Mouse (Mus musculus) kidney, adult 9 months (tissue): ENCODE data around the gene Cd164l2.
A peak's percentile ranks its signal among the peaks of the same experiment; 100 is the strongest.

Experiments
- DNase-seq: peaks from one replicate; pipeline ENCODE4 v3.0.0; 2022

Cd164l2 gene

DNA sequence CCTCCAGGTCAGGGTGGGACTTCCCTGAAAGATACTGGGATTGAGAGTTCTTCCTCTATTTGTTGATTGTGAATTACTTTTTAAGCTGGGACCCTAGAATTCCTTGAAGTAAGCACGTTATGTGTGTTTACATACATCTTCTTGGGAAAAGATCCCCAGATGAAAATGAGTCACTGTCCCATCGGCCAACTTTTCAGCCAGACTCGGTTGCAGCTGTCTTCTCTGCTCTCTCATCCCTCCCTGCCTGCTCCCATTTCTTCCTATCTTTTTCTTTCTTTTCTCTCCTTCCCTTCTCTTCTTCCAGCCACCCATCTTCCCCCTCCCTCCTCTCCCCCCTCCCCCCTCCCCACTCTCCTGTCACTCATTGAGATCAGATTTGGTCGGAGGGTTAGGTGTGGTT is 16.9 kb upstream of the Cd164l2 start:
- DNase-seq = no peak

DNA sequence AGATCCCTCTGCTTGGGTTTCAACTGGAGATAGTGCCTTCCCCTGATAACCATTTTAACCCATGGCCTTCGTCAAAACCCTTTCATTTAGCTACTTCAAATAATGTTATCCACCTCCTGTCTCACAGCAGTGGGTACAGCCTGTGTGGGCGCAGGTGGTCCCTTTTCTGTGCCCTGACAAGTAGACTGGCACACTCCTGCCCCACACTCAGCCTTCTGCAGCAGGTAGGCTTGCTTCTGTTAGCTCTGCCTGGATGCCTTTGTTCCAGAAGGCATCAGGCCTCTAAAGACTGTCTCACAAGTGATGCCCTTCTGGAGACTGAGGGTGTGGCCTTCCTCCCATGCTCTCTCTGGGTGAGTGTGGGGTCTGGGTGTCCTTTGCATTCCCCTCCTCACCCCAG is 15.8 kb upstream of the Cd164l2 start:
- DNase-seq = no peak

DNA sequence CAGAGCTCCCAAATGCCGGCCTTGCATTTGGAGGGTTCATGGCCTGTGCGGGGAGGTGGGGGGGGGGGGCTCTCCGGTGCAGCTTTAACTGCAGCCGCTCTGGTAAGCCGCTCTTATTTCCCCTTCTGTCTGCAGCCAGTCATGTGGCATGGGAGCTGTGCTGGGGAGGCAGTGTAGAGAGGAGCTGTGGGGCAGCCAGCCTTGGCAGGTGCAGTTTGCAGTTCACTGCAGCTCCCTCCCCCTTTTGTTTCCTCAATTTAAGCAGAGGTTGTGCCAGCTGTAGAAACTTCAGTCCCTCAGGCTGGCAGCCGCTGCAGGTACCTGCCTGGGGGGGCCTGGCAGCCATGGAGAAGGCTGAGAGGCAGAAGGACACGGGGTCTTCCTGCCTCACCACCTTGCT is 15.1 kb upstream of the Cd164l2 start:
- peak; percentile 51 for DNase-seq

DNA sequence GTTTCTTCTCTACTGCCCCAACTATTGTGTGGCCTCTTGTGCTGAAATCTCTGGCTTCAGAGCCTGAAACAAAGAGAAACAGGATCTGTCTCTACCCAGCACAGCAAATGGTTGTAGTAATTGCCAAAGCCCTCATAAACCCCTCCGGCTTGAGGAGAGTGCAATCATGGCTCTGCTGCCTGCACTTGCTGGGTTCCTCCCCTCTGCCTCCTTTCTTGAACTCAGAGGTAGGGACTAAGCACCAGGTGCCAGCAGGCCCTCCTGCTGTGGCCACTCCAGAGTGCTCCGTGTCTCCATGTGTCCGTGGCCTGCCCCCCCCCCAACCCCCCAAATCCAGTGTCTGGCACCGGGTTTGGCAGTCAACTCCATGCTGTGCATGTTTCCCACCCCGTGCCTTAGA is 14.6 kb upstream of the Cd164l2 start:
- no peak for DNase-seq

DNA sequence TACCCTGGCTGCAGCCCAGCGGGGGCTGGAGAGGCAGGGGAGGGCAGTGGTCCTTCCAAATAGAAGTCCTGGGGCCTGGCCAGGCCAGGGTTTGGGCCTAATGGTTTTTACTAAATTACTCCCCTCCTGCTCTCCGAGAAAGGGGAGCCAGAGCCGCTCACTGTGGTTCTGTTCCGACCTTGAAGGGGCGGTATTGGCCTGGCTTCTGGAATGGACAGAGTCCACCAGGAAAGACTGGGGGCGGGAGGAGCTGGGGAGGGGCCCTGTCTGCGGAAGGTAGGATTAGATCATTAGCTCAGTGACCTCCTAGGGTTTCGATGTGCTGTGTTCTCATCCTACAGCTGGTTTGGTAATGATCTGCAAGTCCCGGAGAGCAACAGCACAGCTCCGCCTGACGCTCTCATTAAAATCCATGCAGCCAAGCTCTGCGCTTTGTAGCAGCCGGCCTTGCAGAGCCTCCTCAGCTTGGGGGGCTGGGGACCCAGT is 14.1 kb upstream of the Cd164l2 start:
- DNase-seq = peak; percentile 90

DNA sequence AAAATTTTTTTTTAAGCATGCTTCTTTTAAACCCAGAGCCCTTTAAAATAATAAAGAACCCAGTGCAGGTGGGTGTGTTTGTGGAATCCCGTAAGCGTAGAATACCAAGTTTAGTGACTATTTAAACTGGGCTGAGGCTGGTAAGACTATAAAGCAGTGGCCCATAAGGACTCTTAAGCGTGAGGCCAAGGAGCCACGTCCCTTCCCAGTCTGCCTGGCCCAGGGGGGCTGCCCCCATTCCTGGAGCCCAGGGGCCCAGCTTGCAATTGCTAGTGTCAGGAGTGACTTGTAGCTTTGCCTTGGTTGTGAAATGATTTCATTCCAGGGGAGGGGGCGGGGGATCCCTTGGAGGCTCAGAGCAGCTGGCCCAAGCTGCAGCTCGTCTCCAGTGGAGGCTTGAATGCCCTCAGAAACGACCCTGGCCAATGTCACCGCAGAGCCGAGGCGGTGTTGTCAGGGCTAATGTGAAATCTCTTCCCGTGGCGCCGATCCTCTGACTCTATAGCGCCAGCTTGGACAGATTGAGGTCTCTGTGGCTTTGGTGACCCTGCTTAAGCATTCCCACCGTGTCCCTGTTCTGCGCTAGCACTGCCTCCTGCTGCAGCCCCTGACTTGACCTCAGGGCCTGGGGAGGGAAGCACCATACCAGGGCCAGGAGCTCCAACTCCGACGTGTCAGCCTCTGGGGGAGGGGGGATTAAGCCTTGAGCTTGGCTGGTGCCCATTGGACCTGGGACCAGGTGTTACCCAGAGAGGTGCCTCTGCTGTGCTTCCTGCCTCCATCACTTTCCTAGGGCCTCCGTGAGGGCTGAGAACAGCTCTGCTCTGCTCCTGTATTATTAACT is 13.4 kb upstream of the Cd164l2 start:
- peak; percentile 34 for DNase-seq

DNA sequence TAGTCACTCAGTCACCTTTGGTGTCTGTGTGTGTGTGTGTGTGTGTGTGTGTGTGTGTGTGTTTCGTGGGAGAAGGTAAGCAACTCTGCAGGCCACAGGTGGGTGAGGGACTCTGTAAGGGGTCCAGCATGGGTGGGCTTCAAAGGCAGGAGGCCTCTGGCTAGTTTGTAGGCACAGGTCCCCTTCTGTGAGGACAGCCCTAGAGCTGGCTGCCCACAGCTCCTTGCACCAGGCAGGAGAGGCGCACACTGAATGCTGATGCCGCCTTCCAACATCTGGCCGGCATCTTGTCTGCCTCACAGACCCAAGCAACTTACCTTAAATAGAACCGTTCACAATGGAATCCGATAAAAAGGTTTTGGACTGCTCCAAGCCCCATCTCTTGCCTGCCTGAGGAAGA is 12.2 kb upstream of the Cd164l2 start:
- DNase-seq = no peak

DNA sequence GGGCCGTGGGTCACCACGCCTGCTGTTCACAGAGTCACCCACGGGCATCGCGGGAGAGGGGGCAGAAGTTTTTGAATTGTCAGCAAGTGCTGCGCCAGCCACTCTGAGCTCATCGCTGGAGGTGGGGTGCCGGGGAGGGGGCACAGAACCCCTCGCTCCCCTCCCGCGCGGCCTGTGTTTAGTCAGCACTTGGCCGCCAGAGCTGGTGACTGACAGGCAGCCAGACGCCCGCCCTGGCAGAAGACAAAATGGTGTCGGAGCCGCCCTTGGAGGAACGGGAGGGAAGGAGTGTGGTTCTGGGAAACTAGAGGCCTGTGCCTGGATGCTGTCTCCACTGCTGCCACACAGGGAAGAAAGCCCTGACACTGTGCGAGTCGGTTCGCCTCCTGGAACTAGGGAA is 11.6 kb upstream of the Cd164l2 start:
- peak; percentile 45 for DNase-seq

DNA sequence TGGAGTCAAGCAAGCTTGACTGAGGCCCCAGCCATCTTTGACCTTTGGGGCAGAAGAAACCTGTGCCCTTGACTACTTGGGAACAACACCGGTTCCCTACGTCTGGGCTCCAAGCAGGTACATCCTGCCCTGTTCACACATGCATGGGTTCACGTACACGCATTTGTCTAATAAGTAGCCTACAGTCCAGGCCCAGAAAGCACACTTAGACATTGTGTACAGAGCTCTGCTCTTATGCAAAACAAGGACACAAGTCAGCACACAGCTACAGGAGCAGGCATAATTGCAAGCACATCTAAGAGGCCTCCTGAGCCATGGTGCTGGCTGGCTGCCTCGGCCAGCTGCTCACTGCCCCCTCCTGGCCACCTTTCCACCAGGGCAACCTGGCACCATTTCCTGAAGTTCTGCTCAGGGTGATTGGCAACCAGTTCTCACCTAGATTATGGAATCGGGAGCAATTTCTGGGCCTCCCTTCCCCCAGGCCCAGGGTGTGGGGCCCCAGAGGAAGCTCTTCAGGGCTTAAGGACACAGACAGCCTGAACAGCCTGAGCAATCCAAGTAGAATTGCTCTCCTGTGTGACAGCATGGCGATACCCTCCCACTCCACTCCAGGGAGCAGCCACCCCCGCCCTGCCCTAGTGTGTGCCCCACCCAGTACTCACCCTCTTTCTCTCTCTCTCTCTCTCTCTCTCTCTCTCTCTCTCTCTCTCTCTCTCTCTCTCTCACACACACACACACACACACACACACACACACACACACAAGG is 10.7 kb upstream of the Cd164l2 start:
- peak; percentile 92 for DNase-seq

DNA sequence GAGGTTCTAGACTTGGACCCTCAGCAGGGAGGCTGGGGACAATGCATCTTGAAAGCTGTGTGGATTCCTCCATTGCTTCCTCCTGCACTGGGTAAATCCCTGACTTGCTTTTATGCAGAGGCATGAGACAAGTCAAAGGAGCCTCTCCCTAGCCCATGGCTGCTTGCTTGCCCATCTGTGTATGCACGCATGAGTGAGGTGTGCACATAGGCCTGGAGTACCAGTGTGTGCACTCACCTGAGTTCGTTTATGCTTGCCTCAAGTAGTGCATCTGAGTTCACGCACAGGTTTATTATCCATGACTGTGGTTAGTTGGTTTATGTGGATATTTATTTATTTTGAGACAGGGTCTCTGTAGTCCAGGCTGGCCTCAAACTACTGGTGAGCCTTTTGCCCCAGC is 9.7 kb upstream of the Cd164l2 start:
- DNase-seq = no peak

DNA sequence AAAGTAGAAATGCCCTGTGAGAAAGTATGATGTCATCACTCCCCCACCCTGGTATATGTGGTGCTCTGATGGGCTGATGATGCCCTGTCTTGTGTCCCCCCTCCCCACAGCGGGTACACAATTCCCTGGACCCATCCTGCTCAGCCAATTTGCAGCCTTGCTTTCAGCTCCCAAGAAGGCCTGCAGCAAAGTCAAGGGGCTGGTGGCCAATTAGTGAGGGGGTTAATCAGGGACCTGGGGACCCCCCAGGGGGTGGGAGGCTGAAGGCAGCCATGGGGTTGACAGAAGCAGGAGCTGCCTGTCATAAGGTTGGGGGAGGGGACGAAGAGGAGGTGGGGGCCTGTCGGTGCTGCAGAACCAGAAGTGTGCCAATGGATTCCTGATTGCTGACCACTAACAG is 8.3 kb upstream of the Cd164l2 start:
- DNase-seq = no peak

DNA sequence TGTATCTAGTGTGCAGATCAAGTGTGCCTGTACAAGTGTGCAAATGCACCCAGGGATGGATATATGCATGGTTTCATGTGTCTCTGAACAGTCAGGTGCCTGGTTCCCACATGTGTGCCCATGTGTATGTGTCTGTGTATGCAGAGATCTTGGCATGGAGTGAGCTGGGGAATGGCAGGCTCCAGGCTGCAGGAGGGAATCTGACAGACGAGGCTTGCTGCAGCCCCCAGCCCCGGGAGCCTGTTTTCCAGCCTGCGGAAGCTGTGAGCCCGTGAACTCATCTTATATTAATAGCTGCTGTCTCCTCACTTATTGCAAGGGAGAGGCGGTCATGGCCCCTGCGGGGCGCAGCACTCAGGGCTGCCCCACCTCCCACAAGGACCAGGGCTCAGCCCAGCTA is 7.6 kb upstream of the Cd164l2 start:
- no peak for DNase-seq

DNA sequence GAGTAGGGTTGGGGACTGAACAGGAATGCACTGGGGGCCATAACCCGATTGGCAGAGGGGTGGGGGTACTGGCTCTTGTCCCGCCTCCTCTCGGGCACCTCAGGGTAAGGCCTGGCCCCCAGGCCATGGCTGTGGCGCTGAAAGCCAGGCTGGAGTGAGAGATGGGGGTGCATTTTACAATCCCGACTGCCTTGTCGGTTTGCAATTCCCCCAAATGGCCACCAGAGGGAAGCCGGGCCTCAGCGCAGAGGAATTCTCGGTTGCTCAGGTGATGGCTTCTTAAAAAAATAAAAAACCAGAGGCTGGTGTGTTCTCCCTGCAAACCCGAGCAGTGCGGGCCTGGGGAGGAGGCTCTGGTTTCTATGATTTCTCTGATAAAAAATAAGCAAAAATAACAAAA is 2.6 kb upstream of the Cd164l2 start:
- peak; percentile 65 for DNase-seq

DNA sequence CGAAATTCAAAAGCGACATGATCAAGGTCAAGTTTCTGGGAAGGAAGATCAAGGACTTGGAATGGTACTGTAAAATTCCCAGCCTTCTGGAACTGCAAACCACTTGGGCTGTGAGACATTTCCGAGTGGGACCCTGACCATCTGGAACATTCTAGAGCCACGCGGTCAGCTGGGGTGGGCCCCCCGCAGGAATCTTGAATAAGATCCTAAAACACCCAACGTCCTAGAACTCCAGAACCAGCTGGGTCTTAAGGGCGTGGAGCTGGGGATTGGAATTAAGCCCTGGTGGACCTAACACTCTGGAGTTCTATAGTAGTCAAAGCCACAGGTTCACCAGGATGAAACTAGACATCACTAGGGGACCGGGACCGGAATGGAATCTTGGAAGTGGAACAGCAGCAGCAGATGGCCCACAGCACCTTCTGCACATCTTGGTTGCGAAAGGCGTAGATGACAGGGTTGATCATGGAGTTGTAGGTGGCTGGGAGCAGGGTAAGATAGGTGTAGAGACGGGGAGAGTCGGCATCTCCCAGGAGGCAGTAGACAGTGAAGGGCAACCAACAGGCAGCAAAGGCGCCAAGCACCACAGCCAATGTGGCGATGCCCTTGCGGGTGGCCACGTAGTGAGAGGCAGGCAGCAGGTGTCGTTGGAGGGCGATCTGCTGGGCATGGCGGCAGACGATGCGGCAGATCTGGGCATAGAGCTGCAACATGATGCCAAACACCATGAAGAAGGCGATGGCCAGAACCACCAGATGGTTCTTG is 1.7 kb upstream of the Cd164l2 start:
- no peak for DNase-seq

DNA sequence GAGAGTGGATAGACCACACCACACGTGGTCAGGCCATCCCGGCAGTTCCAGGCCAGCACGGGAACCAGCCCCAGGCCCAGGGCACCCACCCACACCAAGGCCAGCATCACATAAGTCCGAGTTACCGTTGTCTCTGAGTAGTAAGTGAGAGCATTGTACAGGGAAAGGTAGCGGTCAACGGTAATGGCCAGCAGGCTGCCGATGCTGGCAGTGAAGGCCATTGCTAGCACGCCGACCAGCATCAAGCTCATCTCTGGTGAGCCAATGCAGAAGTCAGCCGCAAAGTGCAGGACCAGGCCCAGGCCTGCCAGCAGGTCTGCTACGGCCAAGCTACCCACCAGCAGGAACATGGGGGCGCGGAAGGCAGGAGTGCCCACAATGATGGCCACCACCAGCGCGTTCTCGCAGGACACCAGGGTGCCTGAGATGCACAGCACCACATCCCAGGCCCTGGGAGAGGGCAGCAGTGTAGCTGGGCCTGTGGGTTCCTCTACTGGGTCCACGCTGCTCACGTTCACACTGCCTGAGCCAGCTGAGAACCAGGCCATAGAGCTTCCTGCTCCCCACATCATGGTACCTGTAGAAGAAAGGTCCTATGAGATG is 1.0 kb upstream of the Cd164l2 start:
- no peak for DNase-seq

DNA sequence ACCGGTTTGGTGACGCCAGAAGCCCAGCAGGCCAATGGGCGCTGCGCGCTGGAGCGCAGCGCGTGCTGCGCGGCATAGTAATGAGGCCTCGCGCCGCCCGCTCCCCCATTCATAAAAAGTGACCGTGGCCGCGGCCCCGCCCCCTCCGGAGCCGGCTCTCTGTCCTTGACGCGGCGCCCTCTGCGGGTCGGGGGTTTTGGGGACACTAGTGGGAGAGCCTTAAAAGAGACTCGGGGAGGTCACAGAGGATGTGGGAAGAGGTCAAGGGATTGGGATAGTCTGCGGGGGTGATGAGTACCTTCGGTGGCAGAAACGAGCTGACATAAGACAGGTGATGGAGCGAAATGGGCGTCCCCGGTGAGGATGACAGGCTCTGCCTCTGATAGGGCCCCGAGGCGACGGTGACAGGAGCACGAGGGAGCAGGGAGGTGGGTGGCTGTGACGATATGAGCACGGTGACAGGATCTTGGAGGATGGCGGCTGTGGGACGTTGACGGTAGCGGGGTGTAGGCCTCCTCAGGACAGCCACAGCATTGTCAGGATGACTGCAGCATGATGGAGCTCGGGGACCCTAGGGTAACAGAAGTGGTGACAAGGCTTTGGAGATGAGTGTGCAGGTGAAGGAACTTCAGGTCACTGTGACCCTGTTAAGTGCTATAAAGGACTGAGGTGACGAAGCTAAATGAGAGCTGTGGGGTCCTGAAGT is 784 bp downstream of the Cd164l2 start:
- DNase-seq = peak; percentile 75

DNA sequence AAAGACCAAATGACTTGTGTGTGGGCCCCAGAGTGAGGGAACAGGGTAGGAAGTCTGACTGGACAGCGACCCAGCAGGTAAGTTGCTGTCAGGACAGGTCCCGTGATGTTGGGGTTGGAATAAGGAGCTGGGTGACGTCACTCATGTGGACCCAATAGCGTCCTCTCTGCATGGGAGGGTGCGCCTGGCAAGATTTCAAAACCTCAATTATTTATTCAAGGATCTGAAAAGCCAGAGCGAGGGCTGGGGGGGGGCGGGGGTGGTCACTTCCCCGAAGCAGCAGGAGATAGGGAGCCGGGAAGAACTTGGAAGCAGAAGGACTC is 1.3 kb downstream of the Cd164l2 start:
- peak; percentile 37 for DNase-seq

DNA sequence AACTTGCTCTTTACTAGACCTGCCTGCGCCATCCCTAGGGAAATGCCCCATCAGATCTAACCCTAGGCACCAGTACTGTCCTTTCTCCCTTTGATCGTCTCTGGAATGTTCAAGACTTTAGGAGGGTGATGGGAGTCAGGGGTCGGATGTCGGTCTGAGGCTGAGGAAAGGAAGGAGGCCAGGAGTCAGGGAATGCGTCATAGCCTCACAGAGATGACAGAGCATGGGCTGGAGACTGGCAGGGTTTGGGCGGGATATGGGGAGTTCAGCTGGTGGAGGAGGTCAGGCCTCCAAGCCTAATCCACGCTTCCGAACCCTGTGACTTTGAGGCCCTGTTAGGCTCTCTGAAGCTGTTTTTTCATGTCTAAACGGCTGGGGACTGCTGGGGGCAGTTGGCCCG is 1.7 kb downstream of the Cd164l2 start:
- no peak for DNase-seq

DNA sequence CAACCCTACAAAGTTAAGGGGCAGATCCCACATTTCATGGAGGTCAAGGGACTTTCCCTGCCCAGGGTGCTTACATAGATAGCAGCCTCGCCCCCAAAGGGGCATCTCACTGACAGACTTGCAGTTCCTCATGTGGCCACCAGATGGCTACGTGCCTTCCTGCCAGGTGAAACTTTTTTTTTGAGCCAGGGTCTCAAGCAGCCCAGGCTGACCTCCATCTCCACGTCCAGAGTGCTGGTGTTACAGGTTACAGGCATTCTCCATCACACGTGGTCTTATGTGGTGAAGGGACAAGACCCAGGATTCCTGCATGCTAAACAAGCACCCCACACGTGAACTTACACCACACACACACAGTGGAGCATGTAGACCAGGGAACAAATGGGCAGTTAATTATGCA is 5.7 kb downstream of the Cd164l2 start:
- DNase-seq = peak; percentile 68

DNA sequence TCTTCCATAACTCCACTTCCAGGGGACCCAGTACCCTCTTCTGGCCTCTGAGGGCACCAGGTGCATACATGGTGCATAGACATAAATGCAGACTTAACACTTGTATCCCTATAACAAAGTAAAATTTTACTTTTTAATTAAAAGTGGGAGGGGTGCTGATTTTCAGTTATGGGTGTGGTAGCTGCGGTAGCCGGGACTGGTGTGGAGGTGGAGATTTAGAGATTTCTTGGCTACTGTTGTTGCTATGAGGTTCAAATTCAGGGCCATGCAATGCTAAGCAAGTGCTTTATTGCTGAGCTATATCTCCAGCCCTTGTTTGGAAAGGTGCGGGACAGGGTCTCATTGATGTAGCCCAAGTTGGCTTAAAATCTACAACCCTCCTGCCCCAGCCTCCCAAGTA is 6.8 kb downstream of the Cd164l2 start:
- DNase-seq = no peak

DNA sequence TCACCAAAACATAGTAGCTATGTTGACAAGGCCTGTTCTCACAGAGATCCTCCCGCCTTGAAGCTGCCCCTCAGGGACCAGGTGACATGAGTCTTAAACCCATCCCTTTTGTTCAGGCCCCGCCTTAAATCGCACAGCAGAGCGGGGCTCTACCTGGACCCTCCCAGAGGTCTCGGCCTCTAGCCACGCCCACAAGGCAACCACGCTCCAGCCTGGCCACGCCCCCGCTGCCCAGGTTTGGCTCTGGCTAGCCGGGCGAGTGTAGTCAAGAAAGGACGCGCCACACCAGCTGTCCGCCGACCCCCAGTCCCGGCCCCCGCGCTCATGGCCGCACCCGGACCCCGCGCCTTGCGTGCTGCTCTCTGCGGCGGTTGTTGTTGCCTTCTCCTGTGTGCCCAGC is 8.7 kb downstream of the Cd164l2 start:
- peak; percentile 66 for DNase-seq

DNA sequence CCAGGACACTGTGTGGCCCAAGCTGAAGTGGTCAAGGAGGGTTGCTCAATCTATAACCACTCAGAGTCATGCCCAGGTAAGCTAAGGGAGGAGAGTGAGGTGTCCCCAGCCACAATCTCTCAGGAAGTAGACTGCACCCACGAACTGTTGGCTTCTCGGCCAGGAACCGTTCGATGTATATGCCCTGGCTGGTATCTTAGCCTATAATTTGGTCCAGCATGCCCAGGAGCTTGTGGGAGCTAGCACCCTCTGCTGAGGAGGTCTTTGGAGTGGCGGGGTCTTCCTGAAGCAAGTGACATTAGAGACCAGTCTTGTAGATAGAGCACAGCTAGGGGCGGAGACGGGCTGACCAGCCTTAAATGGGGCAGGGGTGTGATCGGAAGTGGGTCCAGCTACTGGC is 9.8 kb downstream of the Cd164l2 start:
- DNase-seq = no peak

DNA sequence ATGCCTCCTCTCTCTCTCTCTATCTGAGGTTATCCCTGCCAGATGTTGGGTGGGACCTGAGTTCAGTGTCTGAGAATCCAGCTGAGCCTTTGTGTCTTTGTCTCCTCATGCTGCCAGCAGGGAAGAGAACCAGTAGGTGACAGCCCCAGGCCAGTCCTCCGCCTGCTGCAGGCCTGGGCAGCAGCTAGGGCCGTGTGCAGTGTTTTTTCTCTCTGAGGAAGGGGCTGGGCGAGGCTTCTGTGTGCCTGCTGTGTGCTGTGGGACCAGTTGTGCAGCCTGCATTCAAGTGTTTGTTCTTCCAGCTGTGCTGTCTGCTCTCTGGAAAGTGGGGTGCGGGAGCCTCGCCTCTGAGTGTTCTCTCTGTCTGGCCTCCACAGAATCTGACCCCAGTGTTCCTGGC is 11.9 kb downstream of the Cd164l2 start:
- DNase-seq = no peak
